Mouse (Mus musculus): ENCODE measurements around the gene Uxs1. TPM values are rescaled to one million over a fixed set of nuclear protein-coding genes. Genes with fewer than 3 reads are reported as not detected.
A peak's percentile ranks its signal among the peaks of the same experiment; 100 is the strongest.

Gene Uxs1
- 10.6 and 10.9 TPM in 2 replicates for polyA plus RNA-seq (2012; rRNA removed)
- polyA plus RNA-seq (2014; fragmentation: Nextera tagmentation; extraction: Ambion mirVana), result 10.1 and 11.2 TPM in 2 replicates

DNA sequence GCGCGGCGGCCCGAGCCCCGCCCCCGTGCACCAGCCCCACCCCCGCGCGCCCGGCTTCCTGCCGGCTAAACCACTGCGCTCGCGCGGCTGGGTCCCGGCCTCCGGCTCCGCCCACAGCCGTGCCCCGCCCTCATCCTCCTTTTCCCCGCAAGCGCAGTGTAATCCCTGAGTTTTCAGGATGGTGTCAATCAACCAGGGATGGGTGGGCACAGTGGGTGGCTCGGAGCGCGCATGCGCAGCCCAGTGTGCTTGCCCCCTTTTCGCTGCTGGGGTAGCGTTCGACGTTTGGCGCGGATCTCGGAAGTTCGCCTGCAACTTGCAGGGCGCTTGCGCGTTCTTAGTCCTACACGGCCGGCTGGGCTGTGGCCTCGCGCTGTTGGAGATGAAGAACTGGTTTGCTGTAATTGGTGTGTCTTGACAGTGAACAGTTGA lies at the start of gene Uxs1:
TSS of gene Uxs1 (minus strand) at position 38 of the 432 bp plus-strand sequence.
- DNase-seq (ENCODE audit: low read depth in 3 of 3, low spot score in 3 of 3) (peak; percentile 95 to 97 (median 95)), ATAC-seq (ENCODE audit: insufficient read depth) (peak; percentile 97)
- Histone ChIP-seq H3K4me3 (ENCODE audit: insufficient read depth in 1 of 2, low read depth in 2 of 2, low read length in 2 of 2) (peak within 1 kb of the TSS; percentile 78 to 93), H3K27me3 (ENCODE audit: control insufficient read depth, insufficient read depth, low read length) (no peaks in the 10 kb centered on the region), H3K4me2 (ENCODE audit: low read depth) (peak within 1 kb of the TSS; percentile 93), H3K4me1 (replicated peaks; ENCODE audit: control insufficient read depth in 2 of 2, insufficient read depth in 2 of 2, low read length in 1 of 2) (peaks cover 8 to 10% of the 10 kb centered on the region in 2 experiments), H3K36me3 (replicated peaks; ENCODE audit: control insufficient read depth, insufficient read depth, low read depth) (no peaks in the 10 kb centered on the region), H3K9me3 (ENCODE audit: control insufficient read depth, low read length) (no peaks in the 10 kb centered on the region), H3K27ac (peak within 1 kb of the TSS; percentile 57), H3K9ac (replicated peaks) (peak within 1 kb of the TSS; percentile 78)
- WGBS (ENCODE audit: insufficient replicate concordance), result under 1% methylated on average over 41 of the region's 41 CpGs
- TF ChIP-seq CTCF (IDR thresholded peaks at IDR 0.05; ENCODE audit: low read depth) (no peak), EP300 (IDR thresholded peaks at IDR 0.05; ENCODE audit: low read depth) (no peak)

DNA sequence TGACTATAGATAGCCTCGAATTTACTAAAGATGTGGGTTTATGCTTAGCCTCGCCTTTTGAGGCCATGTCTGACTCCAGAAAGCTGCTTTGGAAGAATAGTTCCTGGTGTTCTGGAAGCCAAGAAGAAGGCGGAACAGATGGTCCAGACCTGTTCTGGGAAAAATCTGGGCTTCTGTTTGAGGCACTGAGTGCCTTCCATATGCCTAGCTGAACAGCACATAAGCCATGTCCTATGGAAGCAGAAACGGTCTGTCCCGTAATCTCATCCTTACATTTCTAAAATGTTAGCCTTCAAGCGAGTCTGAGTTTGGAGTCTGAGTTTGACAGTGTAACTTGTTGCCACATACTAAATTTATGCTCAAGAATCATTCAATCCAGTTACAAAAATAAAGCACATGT lies 49.6 kb upstream of the Uxs1 start:
- Histone ChIP-seq H3K9ac (replicated peaks) (no peak overlapping the region), H3K36me3 (replicated peaks; ENCODE audit: control insufficient read depth, insufficient read depth, low read depth) (no peaks in the 10 kb centered on the region), H3K9me3 (ENCODE audit: control insufficient read depth, low read length) (no peaks in the 10 kb centered on the region), H3K4me1 (replicated peaks; ENCODE audit: control insufficient read depth in 2 of 2, insufficient read depth in 2 of 2, low read length in 1 of 2) (no peaks in the 10 kb centered on the region), H3K4me2 (ENCODE audit: low read depth) (no peak overlapping the region), H3K27me3 (ENCODE audit: control insufficient read depth, insufficient read depth, low read length) (no peaks in the 10 kb centered on the region), H3K27ac (no peak overlapping the region), H3K4me3 (ENCODE audit: insufficient read depth in 1 of 2, low read depth in 2 of 2, low read length in 2 of 2) (no peak overlapping the region)
- ATAC-seq (ENCODE audit: insufficient read depth) (no peak), DNase-seq (ENCODE audit: low read depth in 3 of 3, low spot score in 3 of 3) (no peak)
- no peak for TF ChIP-seq CTCF (IDR thresholded peaks at IDR 0.05; ENCODE audit: low read depth)
- TF ChIP-seq EP300 (IDR thresholded peaks at IDR 0.05; ENCODE audit: low read depth), result no peak
- 65% methylated on average over 6 of the region's 6 CpGs for WGBS (ENCODE audit: insufficient replicate concordance)

DNA sequence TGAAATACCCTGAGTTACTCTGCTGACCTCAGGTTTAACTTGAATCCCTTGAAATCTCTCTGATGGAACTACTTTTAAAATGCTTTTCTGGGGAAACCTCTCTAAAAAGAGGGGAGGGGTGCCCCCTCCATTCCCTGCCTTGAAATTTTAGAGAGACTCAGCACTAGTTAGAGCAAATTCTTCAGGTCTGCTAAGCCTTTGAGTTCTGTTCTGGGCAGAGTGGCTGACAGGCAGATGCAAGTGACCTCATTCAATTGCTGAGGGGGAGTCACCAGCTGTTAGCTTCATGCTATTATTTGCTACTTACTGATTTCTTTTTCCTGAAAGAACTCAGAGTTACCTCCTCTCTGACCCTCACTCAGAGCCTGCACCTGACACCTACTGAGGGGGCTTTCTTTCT lies 43.5 kb upstream of the Uxs1 start:
- H3K27me3 ChIP-seq (ENCODE audit: control insufficient read depth, insufficient read depth, low read length), result no peaks in the 10 kb centered on the region

DNA sequence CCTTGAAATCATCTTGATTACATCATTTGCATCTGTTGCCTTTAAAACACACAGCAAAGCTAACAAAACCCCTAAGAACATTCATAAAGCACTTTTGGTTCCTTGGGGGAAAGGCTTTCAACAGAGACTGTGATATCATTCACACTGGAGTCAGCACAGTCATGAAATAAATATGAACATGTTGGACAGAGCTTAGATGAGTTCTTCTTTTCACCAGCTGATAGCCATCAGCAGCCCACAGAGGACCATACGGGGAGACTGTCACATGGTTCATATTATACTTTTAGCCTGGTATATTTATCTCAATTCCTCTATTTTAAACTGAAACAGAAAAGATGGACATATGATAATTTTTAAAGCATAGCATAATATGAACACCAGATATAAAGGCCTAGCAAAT lies 40.9 kb upstream of the Uxs1 start:
- DNase-seq (ENCODE audit: low read depth in 3 of 3, low spot score in 3 of 3) (no peak), ATAC-seq (ENCODE audit: insufficient read depth) (no peak)
- Histone ChIP-seq H3K27me3 (ENCODE audit: control insufficient read depth, insufficient read depth, low read length) (no peaks in the 10 kb centered on the region), H3K4me1 (replicated peaks; ENCODE audit: control insufficient read depth in 2 of 2, insufficient read depth in 2 of 2, low read length in 1 of 2) (no peaks in the 10 kb centered on the region), H3K4me2 (ENCODE audit: low read depth) (no peak overlapping the region), H3K9me3 (ENCODE audit: control insufficient read depth, low read length) (no peaks in the 10 kb centered on the region), H3K36me3 (replicated peaks; ENCODE audit: control insufficient read depth, insufficient read depth, low read depth) (no peaks in the 10 kb centered on the region), H3K9ac (replicated peaks) (no peak overlapping the region), H3K4me3 (ENCODE audit: insufficient read depth in 1 of 2, low read depth in 2 of 2, low read length in 2 of 2) (no peak overlapping the region), H3K27ac (no peak overlapping the region)
- TF ChIP-seq CTCF (IDR thresholded peaks at IDR 0.05; ENCODE audit: low read depth), result no peak
- TF ChIP-seq EP300 (IDR thresholded peaks at IDR 0.05; ENCODE audit: low read depth), result no peak
- 24% methylated on average over 1 of the region's 1 CpGs for WGBS (ENCODE audit: insufficient replicate concordance)

More for the DNA sequence above, 43.5 kb upstream of the Uxs1 start:
- no peak for ATAC-seq (ENCODE audit: insufficient read depth)
- Histone ChIP-seq H3K36me3 (replicated peaks; ENCODE audit: control insufficient read depth, insufficient read depth, low read depth) (no peaks in the 10 kb centered on the region), H3K4me2 (ENCODE audit: low read depth) (no peak overlapping the region), H3K4me1 (replicated peaks; ENCODE audit: control insufficient read depth in 2 of 2, insufficient read depth in 2 of 2, low read length in 1 of 2) (no peaks in the 10 kb centered on the region), H3K9me3 (ENCODE audit: control insufficient read depth, low read length) (no peaks in the 10 kb centered on the region), H3K27ac (no peak overlapping the region), H3K9ac (replicated peaks) (no peak overlapping the region), H3K4me3 (ENCODE audit: insufficient read depth in 1 of 2, low read depth in 2 of 2, low read length in 2 of 2) (no peak overlapping the region)
- no peak for TF ChIP-seq EP300 (IDR thresholded peaks at IDR 0.05; ENCODE audit: low read depth)
- TF ChIP-seq CTCF (IDR thresholded peaks at IDR 0.05; ENCODE audit: low read depth), result no peak
- no peak for DNase-seq (ENCODE audit: low read depth in 3 of 3, low spot score in 3 of 3)

DNA sequence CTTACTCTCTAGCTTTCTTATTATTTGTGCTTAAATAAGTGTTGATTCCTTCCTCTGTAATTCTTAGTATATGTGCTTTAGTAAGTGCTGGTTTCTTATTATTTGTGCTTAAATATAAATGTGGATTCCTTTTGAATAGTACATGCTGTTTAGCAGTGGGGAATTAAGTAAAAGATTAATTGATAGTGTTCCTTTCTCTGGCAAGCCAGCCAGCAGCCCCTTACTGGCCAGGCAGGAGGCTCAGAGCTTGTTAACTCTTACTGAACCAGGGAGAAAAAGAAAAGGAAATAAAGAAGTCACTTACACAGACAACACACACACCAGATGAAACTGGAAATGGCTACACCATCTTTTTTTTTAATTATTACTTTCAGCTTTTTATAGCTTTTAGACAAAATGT lies 37.2 kb upstream of the Uxs1 start:
- no peaks in the 10 kb centered on the region for H3K27me3 ChIP-seq (ENCODE audit: control insufficient read depth, insufficient read depth, low read length)
- no peaks in the 10 kb centered on the region for H3K4me1 ChIP-seq (replicated peaks; ENCODE audit: control insufficient read depth in 2 of 2, insufficient read depth in 2 of 2, low read length in 1 of 2)
- H3K4me3 ChIP-seq (ENCODE audit: insufficient read depth in 1 of 2, low read depth in 2 of 2, low read length in 2 of 2), result no peak overlapping the region
- TF ChIP-seq EP300 (IDR thresholded peaks at IDR 0.05; ENCODE audit: low read depth) (no peak), CTCF (IDR thresholded peaks at IDR 0.05; ENCODE audit: low read depth) (no peak)
- ATAC-seq (ENCODE audit: insufficient read depth), result no peak
- no peak for DNase-seq (ENCODE audit: low read depth in 3 of 3, low spot score in 3 of 3)
- H3K36me3 ChIP-seq (replicated peaks; ENCODE audit: control insufficient read depth, insufficient read depth, low read depth), result no peaks in the 10 kb centered on the region
- H3K9ac ChIP-seq (replicated peaks), result no peak overlapping the region
- H3K9me3 ChIP-seq (ENCODE audit: control insufficient read depth, low read length), result no peaks in the 10 kb centered on the region
- no peak overlapping the region for H3K27ac ChIP-seq
- no peak overlapping the region for H3K4me2 ChIP-seq (ENCODE audit: low read depth)

Measured in liver, embryonic 14.5 days (tissue).